Mouse (Mus musculus): ENCODE results near the gene Plxna4. TPM values are rescaled to one million over a fixed set of nuclear protein-coding genes. Genes with fewer than 3 reads are reported as not detected.
A peak's percentile ranks its signal among the peaks of the same experiment; 100 is the strongest.

Plxna4 gene
- polyA plus RNA-seq, 1 experiment from 2014 or later = 2.3 TPM

DNA sequence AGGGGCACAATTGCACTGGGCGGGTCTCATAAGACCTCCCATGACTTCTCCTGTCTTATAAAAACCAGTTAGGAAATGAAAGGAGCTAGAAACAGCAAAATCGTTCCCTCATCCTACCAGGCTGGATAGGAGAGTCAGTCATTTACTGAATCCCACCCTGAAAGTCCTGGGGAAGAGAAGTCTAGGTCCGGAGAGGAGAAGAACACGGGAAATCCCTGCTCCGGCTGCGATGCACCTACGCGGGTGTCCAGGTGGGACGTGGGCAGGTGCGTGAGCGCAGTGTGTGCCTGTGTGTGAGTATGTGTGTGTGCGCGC, 1.2 kb downstream of the Plxna4 start:
- Histone ChIP-seq H3K4me1 (replicated peaks) (peaks cover 15% of the 10 kb centered on the region), H3K27ac (no peak overlapping the region), H3K9ac (no peak overlapping the region; the same call in 1 of the 2 replicates), H3K9me3 (no peaks in the 10 kb centered on the region), H3K27me3 (replicated peaks) (peaks cover 80% of the 10 kb centered on the region), H3K4me2 (replicated peaks) (peak overlapping the region; percentile 100), H3K36me3 (no peaks in the 10 kb centered on the region), H3K4me3 (replicated peaks) (peak overlapping the region; percentile 65)
- no peak for ATAC-seq
- WGBS = 4% methylated on average over 13 of the region's 13 CpGs

DNA sequence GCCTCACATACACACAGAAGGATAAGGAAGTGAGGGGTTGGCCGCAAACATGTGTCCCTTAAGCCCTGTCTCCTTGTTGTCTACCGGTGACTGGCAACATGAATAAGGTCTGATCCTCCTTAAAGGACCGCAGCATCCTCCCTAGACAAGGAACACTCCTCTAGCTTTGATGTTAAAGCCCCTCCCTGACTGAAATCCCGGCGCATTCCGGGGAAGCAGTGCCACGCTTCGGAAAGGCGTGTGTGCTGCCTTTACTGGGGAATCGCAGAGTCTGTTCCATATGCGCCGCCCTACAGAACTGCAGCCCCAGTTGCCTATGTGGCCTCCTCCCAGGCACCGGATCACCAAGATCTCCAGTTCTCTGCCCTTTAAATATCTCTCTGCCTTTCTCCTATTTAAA, 1.6 kb downstream of the Plxna4 start:
- H3K9me3 ChIP-seq = no peaks in the 10 kb centered on the region
- peaks cover 15% of the 10 kb centered on the region for H3K4me1 ChIP-seq (replicated peaks)
- H3K27me3 ChIP-seq (replicated peaks) = peaks cover 77% of the 10 kb centered on the region
- peak overlapping the region; percentile 100 for H3K4me2 ChIP-seq (replicated peaks)
- no peak overlapping the region for H3K9ac ChIP-seq
- ATAC-seq = no peak
- H3K36me3 ChIP-seq = no peaks in the 10 kb centered on the region
- 2% methylated on average over 13 of the region's 13 CpGs for WGBS
- peak overlapping the region; percentile 65 for H3K4me3 ChIP-seq (replicated peaks)
- no peak overlapping the region for H3K27ac ChIP-seq

DNA sequence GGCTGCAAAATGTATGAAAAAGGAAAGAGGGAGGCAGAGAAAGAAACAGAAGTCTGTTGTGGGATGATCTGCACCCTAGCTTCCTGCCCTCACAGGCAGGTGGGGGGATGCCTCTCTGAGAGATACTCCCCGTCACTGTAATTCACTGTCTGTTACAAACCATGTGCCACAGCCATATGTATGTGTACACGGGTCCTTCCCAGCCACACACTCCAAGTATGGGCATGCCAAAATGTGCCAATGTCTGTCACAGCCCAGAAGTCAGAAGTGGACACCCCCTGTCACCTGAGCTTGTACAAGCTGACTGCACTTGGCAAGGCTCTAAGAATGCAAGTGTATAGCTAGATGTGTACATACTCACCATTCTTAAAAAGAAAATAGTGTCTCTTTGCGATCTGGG, 2.8 kb downstream of the Plxna4 start:
- Histone ChIP-seq H3K9ac (no peak overlapping the region), H3K9me3 (no peaks in the 10 kb centered on the region), H3K27ac (no peak overlapping the region), H3K36me3 (no peaks in the 10 kb centered on the region), H3K4me3 (replicated peaks) (no peak overlapping the region), H3K4me1 (replicated peaks) (peaks cover 15% of the 10 kb centered on the region), H3K27me3 (replicated peaks) (peaks cover 66% of the 10 kb centered on the region), H3K4me2 (replicated peaks) (no peak overlapping the region)
- 49% methylated on average over 3 of the region's 3 CpGs for WGBS
- ATAC-seq = no peak

DNA sequence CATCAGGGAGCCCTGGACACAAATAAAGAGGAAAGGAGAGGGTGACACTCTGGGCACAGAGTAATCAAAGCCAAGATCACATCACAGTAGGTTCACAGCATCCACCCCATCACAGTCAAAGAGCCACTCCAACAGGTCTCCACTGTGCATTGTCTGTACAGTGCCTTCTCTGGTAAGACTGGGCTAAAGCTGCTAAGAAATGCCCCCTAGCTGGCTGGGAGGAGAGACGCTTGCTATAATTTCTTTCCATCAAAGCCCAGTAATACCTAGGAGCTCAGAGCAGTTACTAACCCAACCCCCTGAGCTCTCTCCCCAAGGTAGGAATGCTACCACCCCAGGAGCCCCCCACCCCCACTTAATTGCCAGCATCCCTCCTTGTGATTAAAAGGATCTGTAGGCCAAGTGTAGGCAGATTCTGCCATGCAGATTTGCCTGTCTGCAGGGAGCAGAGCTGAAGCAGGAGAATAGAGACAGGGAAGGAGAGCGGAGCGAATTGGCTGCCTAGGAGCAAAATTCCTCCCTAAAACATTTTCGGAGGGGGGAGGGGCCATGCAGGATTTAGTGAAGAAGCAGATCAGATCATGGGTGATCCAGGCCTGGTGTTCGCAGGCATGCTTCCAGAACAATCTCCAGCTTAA, 3.6 kb downstream of the Plxna4 start:
- Histone ChIP-seq H3K36me3 (no peaks in the 10 kb centered on the region), H3K4me1 (replicated peaks) (peaks cover 15% of the 10 kb centered on the region), H3K9me3 (no peaks in the 10 kb centered on the region), H3K9ac (no peak overlapping the region), H3K27me3 (replicated peaks) (peaks cover 58% of the 10 kb centered on the region), H3K4me3 (replicated peaks) (no peak overlapping the region), H3K27ac (no peak overlapping the region), H3K4me2 (replicated peaks) (no peak overlapping the region)
- no peak for ATAC-seq
- 26% methylated on average over 5 of the region's 5 CpGs for WGBS

DNA sequence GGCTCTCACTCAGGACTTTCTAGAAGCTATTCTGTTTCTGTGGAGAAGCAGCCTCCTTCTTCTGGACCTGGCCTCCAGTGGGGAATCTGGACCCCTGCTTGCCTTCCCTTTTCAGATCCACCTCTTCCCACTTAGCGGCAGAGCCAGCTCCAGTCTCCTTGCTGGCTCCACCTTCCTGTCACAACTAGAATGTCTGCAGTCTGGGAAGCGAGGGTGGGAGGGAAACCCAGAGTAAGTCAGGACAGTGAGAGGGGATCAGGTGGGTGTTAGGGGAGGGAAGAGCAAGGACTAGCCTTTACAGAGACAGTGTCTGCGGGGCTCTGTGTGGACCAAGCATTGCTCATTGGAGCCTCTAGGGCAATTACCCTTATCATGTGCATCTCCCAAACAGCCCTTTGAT, 4.4 kb downstream of the Plxna4 start:
- H3K36me3 ChIP-seq = no peaks in the 10 kb centered on the region
- ATAC-seq = no peak
- H3K27me3 ChIP-seq (replicated peaks) = peaks cover 51% of the 10 kb centered on the region
- H3K9ac ChIP-seq = no peak overlapping the region
- 19% methylated on average over 3 of the region's 3 CpGs for WGBS
- no peak overlapping the region for H3K4me3 ChIP-seq (replicated peaks)
- H3K27ac ChIP-seq = no peak overlapping the region
- peaks cover 15% of the 10 kb centered on the region for H3K4me1 ChIP-seq (replicated peaks)
- H3K9me3 ChIP-seq = no peaks in the 10 kb centered on the region
- no peak overlapping the region for H3K4me2 ChIP-seq (replicated peaks)

GRCm38 (mm10) chr6:32571485-32571884, 16.5 kb downstream of the Plxna4 start:
- ATAC-seq = no peak
- no peak overlapping the region for H3K27ac ChIP-seq

GRCm38 (mm10) chr6:32570445-32570844, 17.5 kb downstream of the Plxna4 start:
- 29% methylated on average over 3 of the region's 3 CpGs for WGBS
- no peak overlapping the region for H3K27ac ChIP-seq
- no peaks in the 10 kb centered on the region for H3K36me3 ChIP-seq
- H3K4me1 ChIP-seq (replicated peaks) = no peaks in the 10 kb centered on the region
- no peak overlapping the region for H3K9ac ChIP-seq
- H3K9me3 ChIP-seq = no peaks in the 10 kb centered on the region
- ATAC-seq = no peak
- H3K27me3 ChIP-seq (replicated peaks) = no peaks in the 10 kb centered on the region
- no peak overlapping the region for H3K4me3 ChIP-seq (replicated peaks)
- no peak overlapping the region for H3K4me2 ChIP-seq (replicated peaks)

More at GRCm38 (mm10) chr6:32571485-32571884, 16.5 kb downstream of the Plxna4 start:
- H3K4me2 ChIP-seq (replicated peaks) = no peak overlapping the region
- no peaks in the 10 kb centered on the region for H3K9me3 ChIP-seq
- no peaks in the 10 kb centered on the region for H3K4me1 ChIP-seq (replicated peaks)
- no peak overlapping the region for H3K4me3 ChIP-seq (replicated peaks)
- no peaks in the 10 kb centered on the region for H3K27me3 ChIP-seq (replicated peaks)
- 64% methylated on average over 5 of the region's 5 CpGs for WGBS
- no peaks in the 10 kb centered on the region for H3K36me3 ChIP-seq
- no peak overlapping the region for H3K9ac ChIP-seq

DNA sequence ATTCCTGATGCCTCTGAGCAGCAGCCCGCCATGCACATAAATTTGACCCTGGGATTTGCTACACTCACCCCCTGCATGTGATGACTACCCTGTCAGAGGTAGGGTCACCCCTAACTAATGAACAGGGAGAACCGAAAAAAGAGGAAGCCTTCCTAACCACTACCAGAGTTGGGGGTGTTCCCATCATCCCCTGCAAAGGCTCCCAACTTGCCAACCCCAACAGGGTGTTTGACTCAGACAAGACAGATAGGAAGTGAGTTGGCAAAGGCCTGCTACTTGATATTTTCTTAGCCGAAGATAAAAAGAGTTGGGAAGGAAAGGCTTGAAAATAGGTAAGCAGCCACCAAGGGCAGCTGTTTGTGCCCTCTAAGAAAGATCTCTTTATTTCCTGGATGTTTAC, 18.1 kb downstream of the Plxna4 start:
- H3K4me2 ChIP-seq (replicated peaks) = no peak overlapping the region
- no peaks in the 10 kb centered on the region for H3K4me1 ChIP-seq (replicated peaks)
- H3K27ac ChIP-seq = no peak overlapping the region
- ATAC-seq = no peak
- 76% methylated on average over 3 of the region's 3 CpGs for WGBS
- H3K9me3 ChIP-seq = no peaks in the 10 kb centered on the region
- no peaks in the 10 kb centered on the region for H3K27me3 ChIP-seq (replicated peaks)
- H3K9ac ChIP-seq = no peak overlapping the region
- no peaks in the 10 kb centered on the region for H3K36me3 ChIP-seq
- H3K4me3 ChIP-seq (replicated peaks) = no peak overlapping the region

DNA sequence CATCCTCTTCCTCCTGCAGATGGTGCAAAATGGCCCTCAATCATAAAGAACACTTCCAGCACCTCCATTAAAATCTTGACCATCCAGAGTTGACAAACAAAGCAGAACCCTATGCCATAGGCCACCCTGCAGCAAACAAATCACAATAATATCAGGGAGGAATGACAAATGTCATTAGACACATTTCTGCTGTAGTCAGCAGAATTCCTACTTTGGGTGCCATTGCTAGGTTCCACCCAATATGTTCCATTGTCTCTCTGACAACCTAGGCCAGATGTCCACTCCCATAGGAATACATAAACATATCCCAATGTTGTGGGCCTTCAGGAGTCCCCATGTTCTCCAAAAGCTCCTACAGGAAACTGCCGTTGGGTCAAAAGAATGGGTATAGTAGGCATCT, 41.1 kb downstream of the Plxna4 start:
- WGBS = 92% methylated on average over 1 of the region's 1 CpGs
- Histone ChIP-seq H3K9ac (no peak overlapping the region), H3K9me3 (no peaks in the 10 kb centered on the region), H3K4me3 (replicated peaks) (no peak overlapping the region), H3K27ac (no peak overlapping the region), H3K4me1 (replicated peaks) (no peaks in the 10 kb centered on the region), H3K27me3 (replicated peaks) (no peaks in the 10 kb centered on the region), H3K4me2 (replicated peaks) (no peak overlapping the region), H3K36me3 (no peaks in the 10 kb centered on the region)
- ATAC-seq = no peak

- WGBS = 83% methylated on average over 3 of the region's 3 CpGs
- H3K4me2 ChIP-seq (replicated peaks) = no peak overlapping the region
- H3K36me3 ChIP-seq = no peaks in the 10 kb centered on the region
- no peak overlapping the region for H3K9ac ChIP-seq
- ATAC-seq = no peak
- no peaks in the 10 kb centered on the region for H3K4me1 ChIP-seq (replicated peaks)
- no peaks in the 10 kb centered on the region for H3K27me3 ChIP-seq (replicated peaks)
- H3K27ac ChIP-seq = no peak overlapping the region
- H3K4me3 ChIP-seq (replicated peaks) = no peak overlapping the region
- no peaks in the 10 kb centered on the region for H3K9me3 ChIP-seq
These were observed 44.0 kb downstream of the Plxna4 start for GRCm38 (mm10) chr6:32544021-32544420.

DNA sequence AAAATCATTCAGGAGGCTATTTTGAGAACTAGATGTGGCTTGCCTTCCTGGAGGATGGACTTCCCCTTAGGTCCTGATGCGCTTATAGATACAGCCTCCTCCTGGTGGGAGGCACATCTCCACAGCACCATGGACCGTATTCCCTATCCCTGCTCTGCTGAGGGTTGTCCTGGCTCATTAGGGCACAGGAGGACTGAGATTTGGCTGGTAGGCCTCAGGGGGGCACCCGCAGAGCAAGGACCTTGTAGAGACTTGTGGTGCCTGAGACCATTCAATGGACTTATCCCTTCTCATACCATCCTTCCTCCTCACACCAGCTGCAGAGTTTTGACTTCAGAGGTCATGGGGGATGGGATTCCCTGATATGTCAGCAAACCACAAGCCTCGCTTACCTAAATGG, 47.8 kb downstream of the Plxna4 start:
- Histone ChIP-seq H3K27me3 (replicated peaks) (no peaks in the 10 kb centered on the region), H3K4me2 (replicated peaks) (no peak overlapping the region), H3K9ac (no peak overlapping the region), H3K36me3 (no peaks in the 10 kb centered on the region), H3K27ac (no peak overlapping the region), H3K4me3 (replicated peaks) (no peak overlapping the region), H3K4me1 (replicated peaks) (no peaks in the 10 kb centered on the region), H3K9me3 (no peaks in the 10 kb centered on the region)
- ATAC-seq = no peak
- 87% methylated on average over 4 of the region's 4 CpGs for WGBS

GRCm38 (mm10) chr6:32533962-32534740, 53.8 kb downstream of the Plxna4 start:
- no peak for ATAC-seq
- Histone ChIP-seq H3K27me3 (replicated peaks) (no peaks in the 10 kb centered on the region), H3K36me3 (no peaks in the 10 kb centered on the region), H3K4me3 (replicated peaks) (no peak overlapping the region), H3K4me2 (replicated peaks) (no peak overlapping the region), H3K9me3 (no peaks in the 10 kb centered on the region), H3K27ac (no peak overlapping the region), H3K4me1 (replicated peaks) (no peaks in the 10 kb centered on the region), H3K9ac (no peak overlapping the region)
- 63% methylated on average over 3 of the region's 3 CpGs for WGBS

DNA sequence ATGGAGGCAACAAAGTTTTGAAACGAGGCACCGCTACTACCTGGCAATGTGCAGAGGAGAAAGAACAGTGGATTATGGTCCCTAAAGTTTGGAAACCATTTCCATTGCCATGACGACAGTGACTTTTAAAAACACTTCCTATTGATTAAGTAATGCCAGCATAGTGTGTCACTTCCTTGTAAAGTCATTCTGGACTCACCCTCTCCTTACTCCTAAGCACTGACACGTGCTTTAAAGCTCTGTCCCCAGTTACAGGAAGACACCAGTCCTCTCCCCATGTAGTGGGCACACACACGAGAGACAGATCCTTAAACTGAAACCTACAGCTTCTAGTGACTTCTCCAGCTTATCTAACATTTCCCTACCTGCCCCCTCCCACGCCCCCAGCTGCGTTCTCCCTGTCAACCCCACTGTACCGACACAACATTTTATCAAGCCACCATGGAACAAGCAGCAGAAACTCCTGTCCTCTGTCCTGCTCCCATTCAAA, 59.9 kb downstream of the Plxna4 start:
- Histone ChIP-seq H3K4me2 (replicated peaks) (no peak overlapping the region), H3K9ac (no peak overlapping the region), H3K4me1 (replicated peaks) (no peaks in the 10 kb centered on the region), H3K27ac (no peak overlapping the region), H3K27me3 (replicated peaks) (no peaks in the 10 kb centered on the region), H3K36me3 (no peaks in the 10 kb centered on the region), H3K9me3 (no peaks in the 10 kb centered on the region), H3K4me3 (replicated peaks) (no peak overlapping the region)
- no peak for ATAC-seq
- 80% methylated on average over 8 of the region's 8 CpGs for WGBS

Data from intestine, embryonic 15.5 days (tissue).